Mouse (Mus musculus) heart, embryonic 13.5 days (tissue): ENCODE measurements around the gene Il6st. TPM values are rescaled to one million over a fixed set of nuclear protein-coding genes. Genes with fewer than 3 reads are reported as not detected.

Experiments
- ATAC-seq: fragments of 200-750 bp; cut with Nextera tagmentation; 2 replicates; pipeline ENCODE4 v1.8.0; 2017; ENCODE audit warnings: moderate TSS enrichment; ENCODE audit not compliant: insufficient number of reproducible peaks, low FRiP score, low TSS enrichment; ENCODE audit errors: extremely low read depth
- H3K27ac ChIP-seq: fragments of 300-500 bp; sonication (generic); replicated peaks from 2 replicates; pipeline ENCODE4 v1.5.1; 2015; ENCODE audit warnings: moderate library complexity, mild to moderate bottlenecking, inconsistent platforms
- H3K27me3 ChIP-seq: fragments of 300-500 bp; sonication (generic); replicated peaks from 2 replicates; pipeline ENCODE4 v1.6.1; 2015; ENCODE audit warnings: mild to moderate bottlenecking, inconsistent platforms
- H3K36me3 ChIP-seq: fragments of 300-500 bp; sonication (generic); 2 replicates; pipeline ENCODE4 v1.6.1; 2015; ENCODE audit warnings: mild to moderate bottlenecking, inconsistent platforms
- H3K4me1 ChIP-seq: fragments of 300-500 bp; sonication (generic); 2 replicates; pipeline ENCODE4 v1.6.1; 2015; ENCODE audit warnings: inconsistent platforms
- H3K4me2 ChIP-seq: fragments of 300-500 bp; sonication (generic); 2 replicates; pipeline ENCODE4 v1.6.1; 2015; ENCODE audit warnings: inconsistent platforms, mild to moderate bottlenecking, moderate library complexity
- H3K4me3 ChIP-seq: fragments of 300-500 bp; sonication (generic); 2 replicates; pipeline ENCODE4 v1.5.1; 2015; ENCODE audit warnings: moderate library complexity, mild to moderate bottlenecking, inconsistent platforms
- H3K9ac ChIP-seq: fragments of 300-500 bp; sonication (generic); 2 replicates; pipeline ENCODE4 v1.6.1; 2015; ENCODE audit warnings: inconsistent platforms, mild to moderate bottlenecking, moderate library complexity
- H3K9me3 ChIP-seq: fragments of 300-500 bp; sonication (generic); 2 replicates; pipeline ENCODE4 v1.6.1; 2016; ENCODE audit warnings: inconsistent platforms
- WGBS: fragments of 180-500 bp; shearing (Covaris S2); methylation state at CpG from one replicate; pipeline ENCODE4 v1.1.7; 2015; ENCODE audit warnings: mixed read lengths; 5-methylcytosine and 5-hydroxymethylcytosine counted together
- polyA plus RNA-seq: library from polyadenylated mRNA; unstranded; fragments of >200 nt; fragmentation: Nextera tagmentation; extraction: Ambion mirVana; gene quantifications from 2 replicates; pipeline ENCODE4 v1.2.1, GENCODE M21; 2015

The Il6st gene
- 42.1 TPM in 2 replicates for polyA plus RNA-seq

DNA sequence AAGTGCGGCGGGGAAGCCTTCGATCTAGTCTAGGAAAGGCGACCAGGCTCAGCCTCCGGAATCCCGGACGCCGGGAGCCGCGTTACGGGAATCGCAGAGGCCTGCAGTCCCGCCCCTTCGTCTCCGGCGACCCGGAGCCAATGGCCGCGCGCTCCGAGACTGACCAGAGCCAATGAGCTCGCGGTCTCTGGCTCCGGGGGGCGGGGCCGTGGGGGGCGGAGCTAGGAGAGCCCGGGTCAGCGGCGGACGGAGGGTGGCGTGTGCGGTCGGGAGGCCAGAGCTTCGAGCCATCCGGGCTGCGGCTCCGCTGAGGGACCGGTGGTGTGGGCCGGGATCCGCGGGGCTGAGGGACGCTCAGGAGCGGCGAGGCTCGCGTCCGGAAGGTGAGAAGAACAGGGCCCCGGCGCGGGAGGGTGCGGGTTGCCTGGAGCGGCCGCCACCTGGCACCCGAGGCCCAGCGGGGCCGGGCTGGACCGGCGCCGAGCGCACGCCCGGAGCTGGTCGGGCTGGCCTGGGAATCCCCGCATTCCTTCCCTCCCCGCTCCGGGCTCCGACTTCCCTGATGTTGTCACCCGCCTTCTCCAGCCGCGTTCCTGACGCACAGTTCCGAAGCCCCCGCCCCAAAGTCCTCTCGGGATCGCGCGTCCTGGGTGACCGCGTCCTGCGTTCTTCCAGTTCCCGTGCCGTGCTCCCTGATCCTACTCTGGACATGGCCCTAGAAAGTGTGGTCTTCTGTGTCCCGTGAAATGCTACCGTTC, at the start of gene Il6st:
Gene Il6st (plus strand): TSS at position 203 of the 758 bp plus-strand sequence.
- peak; percentile 100 for ATAC-seq
- Histone ChIP-seq H3K4me3 (peak within 1 kb of the TSS; percentile 77), H3K4me1 (peaks cover 52% of the 10 kb centered on the region), H3K27ac (peak within 1 kb of the TSS; percentile 93), H3K9ac (peak within 1 kb of the TSS; percentile 94), H3K36me3 (no peaks in the 10 kb centered on the region; the same call in 1 of the 2 replicates), H3K9me3 (no peaks in the 10 kb centered on the region), H3K27me3 (no peaks in the 10 kb centered on the region), H3K4me2 (peak within 1 kb of the TSS; percentile 84)
- WGBS, result under 1% methylated on average over 79 of the region's 85 CpGs

DNA sequence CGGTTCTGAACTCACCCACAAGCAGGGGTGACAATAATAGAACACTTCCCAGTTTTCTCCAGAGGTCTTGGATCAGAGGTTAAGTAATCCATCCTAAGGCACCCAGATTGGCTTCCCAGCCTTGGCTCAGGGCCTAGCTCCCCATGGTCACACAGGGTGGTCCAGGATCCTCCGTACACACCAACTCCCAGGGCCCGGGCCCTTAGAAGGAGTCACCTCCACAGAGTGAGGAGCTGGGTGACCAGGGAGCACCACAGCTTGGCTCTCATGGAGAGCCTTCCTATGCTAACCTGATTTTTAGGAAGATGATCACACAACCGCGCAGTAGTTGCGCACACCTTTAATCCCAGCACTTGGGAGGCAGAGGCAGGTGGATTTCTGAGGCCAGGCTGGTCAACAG, 48.0 kb upstream of the Il6st start:
- H3K4me2 ChIP-seq, result no peak overlapping the region

GRCm38 (mm10) chr13:112416410-112417162, 47.3 kb upstream of the Il6st start:
- peaks cover 26% of the 10 kb centered on the region for H3K4me1 ChIP-seq
- H3K9me3 ChIP-seq, result no peaks in the 10 kb centered on the region
- 25% methylated on average over 8 of the region's 8 CpGs for WGBS
- no peak overlapping the region for H3K9ac ChIP-seq
- H3K4me3 ChIP-seq, result no peak overlapping the region
- H3K4me2 ChIP-seq, result peak overlapping the region; percentile 32
- ATAC-seq, result no peak
- H3K27ac ChIP-seq, result peak overlapping the region; percentile 70
- no peaks in the 10 kb centered on the region for H3K36me3 ChIP-seq
- no peaks in the 10 kb centered on the region for H3K27me3 ChIP-seq

More for the DNA sequence above, 48.0 kb upstream of the Il6st start:
- no peaks in the 10 kb centered on the region for H3K36me3 ChIP-seq
- peaks cover 29% of the 10 kb centered on the region for H3K4me1 ChIP-seq
- peak overlapping the region; percentile 70 for H3K27ac ChIP-seq
- no peaks in the 10 kb centered on the region for H3K9me3 ChIP-seq
- 69% methylated on average over 6 of the region's 6 CpGs for WGBS
- no peak overlapping the region for H3K9ac ChIP-seq
- H3K4me3 ChIP-seq, result no peak overlapping the region
- no peak for ATAC-seq
- H3K27me3 ChIP-seq, result no peaks in the 10 kb centered on the region

GRCm38 (mm10) chr13:112417163-112417523, 46.7 kb upstream of the Il6st start:
- H3K9me3 ChIP-seq, result no peaks in the 10 kb centered on the region
- H3K4me3 ChIP-seq, result no peak overlapping the region
- peaks cover 28% of the 10 kb centered on the region for H3K4me1 ChIP-seq
- no peaks in the 10 kb centered on the region for H3K36me3 ChIP-seq
- H3K4me2 ChIP-seq, result peak overlapping the region; percentile 32
- no peak overlapping the region for H3K9ac ChIP-seq
- no peaks in the 10 kb centered on the region for H3K27me3 ChIP-seq
- peak overlapping the region; percentile 70 for H3K27ac ChIP-seq
- WGBS, result 33% methylated on average over 4 of the region's 4 CpGs
- ATAC-seq, result no peak

DNA sequence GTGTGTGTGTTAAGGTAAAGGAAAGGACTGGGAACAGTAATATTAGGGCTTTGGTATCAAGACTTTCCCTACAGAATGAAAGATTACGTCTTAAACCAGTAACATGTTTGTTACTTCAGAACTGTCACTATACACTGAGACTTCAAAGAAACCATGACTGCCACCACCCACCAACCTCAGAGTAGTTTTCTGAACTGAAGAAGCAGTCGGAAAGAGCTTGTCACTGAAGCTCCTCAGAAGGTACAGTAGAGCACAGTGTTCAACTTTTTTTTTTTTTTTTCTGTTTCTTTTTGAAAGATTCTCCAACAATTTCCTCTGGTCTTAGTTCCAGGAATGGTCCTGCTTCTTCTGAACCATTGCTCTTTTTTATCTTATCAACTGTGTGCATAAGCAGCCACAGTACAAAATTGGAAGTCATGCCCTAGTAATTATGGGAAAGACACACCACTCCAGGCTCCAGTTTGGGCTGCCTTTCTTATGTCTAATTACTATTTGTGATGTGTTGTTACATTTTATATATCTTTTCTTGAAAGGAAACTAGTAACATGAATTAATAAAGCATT, 45.9 kb upstream of the Il6st start:
- no peaks in the 10 kb centered on the region for H3K36me3 ChIP-seq
- no peak overlapping the region for H3K4me3 ChIP-seq
- H3K27me3 ChIP-seq, result no peaks in the 10 kb centered on the region
- WGBS, result 57% methylated on average over 2 of the region's 2 CpGs
- H3K9ac ChIP-seq, result no peak overlapping the region
- no peak for ATAC-seq
- peaks cover 30% of the 10 kb centered on the region for H3K4me1 ChIP-seq
- no peak overlapping the region for H3K27ac ChIP-seq
- H3K4me2 ChIP-seq, result no peak overlapping the region
- no peaks in the 10 kb centered on the region for H3K9me3 ChIP-seq

- no peak overlapping the region for H3K27ac ChIP-seq
- no peak for ATAC-seq
- H3K36me3 ChIP-seq, result no peaks in the 10 kb centered on the region
- H3K4me3 ChIP-seq, result no peak overlapping the region
- no peaks in the 10 kb centered on the region for H3K9me3 ChIP-seq
- no peaks in the 10 kb centered on the region for H3K27me3 ChIP-seq
- H3K9ac ChIP-seq, result no peak overlapping the region
- 87% methylated on average over 4 of the region's 4 CpGs for WGBS
- peaks cover 30% of the 10 kb centered on the region for H3K4me1 ChIP-seq
- H3K4me2 ChIP-seq, result no peak overlapping the region
Measured at GRCm38 (mm10) chr13:112418595-112418994, 45.3 kb upstream of the Il6st start.

DNA sequence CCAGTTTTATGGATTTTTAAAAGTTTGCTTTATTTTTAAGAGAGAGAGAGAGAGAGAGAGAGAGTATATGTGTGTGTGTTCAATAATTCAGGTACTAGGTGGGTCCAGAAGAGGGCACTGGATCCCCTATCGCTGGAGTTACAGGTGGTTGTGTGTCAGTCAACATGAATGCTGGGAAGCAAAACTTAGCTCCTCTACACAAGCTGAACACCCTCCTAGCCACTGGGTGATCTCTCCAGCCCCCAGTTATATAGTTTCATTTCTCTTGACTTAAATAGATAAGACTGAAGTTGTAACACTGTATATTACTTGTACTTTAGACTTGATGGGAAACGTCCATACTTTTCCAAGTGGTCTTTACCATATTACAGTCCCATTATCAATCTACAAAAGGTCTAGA, 39.7 kb upstream of the Il6st start:
- no peaks in the 10 kb centered on the region for H3K36me3 ChIP-seq
- peaks cover 36% of the 10 kb centered on the region for H3K4me1 ChIP-seq
- ATAC-seq, result no peak
- peak overlapping the region; percentile 53 for H3K4me2 ChIP-seq
- WGBS, result 63% methylated on average over 2 of the region's 2 CpGs
- no peak overlapping the region for H3K4me3 ChIP-seq
- peak overlapping the region; percentile 87 for H3K27ac ChIP-seq
- no peak overlapping the region for H3K9ac ChIP-seq
- H3K27me3 ChIP-seq, result no peaks in the 10 kb centered on the region
- no peaks in the 10 kb centered on the region for H3K9me3 ChIP-seq

GRCm38 (mm10) chr13:112424635-112425034, 39.2 kb upstream of the Il6st start:
- Histone ChIP-seq H3K4me1 (peaks cover 36% of the 10 kb centered on the region), H3K27me3 (no peaks in the 10 kb centered on the region), H3K4me3 (no peak overlapping the region), H3K4me2 (peak overlapping the region; percentile 53), H3K9me3 (no peaks in the 10 kb centered on the region), H3K9ac (no peak overlapping the region), H3K36me3 (no peaks in the 10 kb centered on the region), H3K27ac (peak overlapping the region; percentile 87)
- no peak for ATAC-seq
- WGBS, result 25% methylated on average over 7 of the region's 7 CpGs

- H3K9ac ChIP-seq, result peak overlapping the region; percentile 4; the same call in 1 of the 2 replicates
- H3K36me3 ChIP-seq, result no peaks in the 10 kb centered on the region
- 23% methylated on average over 8 of the region's 8 CpGs for WGBS
- no peaks in the 10 kb centered on the region for H3K27me3 ChIP-seq
- H3K4me3 ChIP-seq, result no peak overlapping the region
- H3K27ac ChIP-seq, result peak overlapping the region; percentile 87
- ATAC-seq, result peak; percentile 62; the same call in 1 of the 2 replicates
- H3K4me2 ChIP-seq, result peak overlapping the region; percentile 53
- no peaks in the 10 kb centered on the region for H3K9me3 ChIP-seq
- peaks cover 36% of the 10 kb centered on the region for H3K4me1 ChIP-seq
Measured at GRCm38 (mm10) chr13:112425181-112425654, 38.7 kb upstream of the Il6st start.

DNA sequence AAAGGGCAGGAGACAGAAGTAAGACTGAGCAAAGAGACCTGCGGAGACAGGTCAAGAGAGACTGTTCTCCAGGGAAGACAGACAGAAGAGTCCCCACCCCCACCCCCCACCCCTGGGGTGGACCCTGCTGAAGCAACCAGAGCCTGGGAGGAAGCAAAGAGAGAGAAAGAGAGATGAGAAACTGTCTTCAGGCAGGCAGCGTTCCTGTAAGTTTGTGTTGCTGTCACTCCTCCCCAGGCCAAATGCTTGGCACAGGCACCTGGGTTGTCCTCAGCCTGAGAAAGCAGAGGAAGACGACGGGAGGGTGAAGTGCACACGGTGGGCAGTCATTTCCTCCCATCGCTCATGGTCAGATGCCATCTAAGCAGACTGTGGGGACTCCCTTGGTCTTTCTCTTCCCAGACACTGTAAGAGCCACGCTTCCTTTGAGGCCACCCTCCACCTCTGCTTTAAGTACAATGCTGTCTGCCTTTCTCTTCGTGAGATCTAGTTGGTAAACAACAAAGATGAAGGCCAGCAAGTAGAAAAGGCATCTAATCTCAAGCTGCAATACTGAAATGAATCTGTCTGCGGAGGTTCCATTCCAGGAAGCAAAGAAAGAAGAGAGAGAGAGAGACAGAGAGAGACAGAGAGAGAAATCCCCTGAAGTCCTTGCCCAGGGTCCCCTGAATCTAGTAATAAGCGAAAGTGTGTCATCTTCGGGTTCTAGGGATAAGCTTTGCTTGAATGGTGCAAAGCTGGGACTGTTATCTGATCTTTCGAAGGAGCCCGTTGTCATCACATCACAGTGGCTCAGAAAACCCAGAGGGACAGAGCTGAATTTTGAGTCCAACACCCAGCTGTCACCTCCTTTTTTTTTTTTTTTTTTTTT, 37.4 kb upstream of the Il6st start:
- Histone ChIP-seq H3K27me3 (no peaks in the 10 kb centered on the region), H3K36me3 (no peaks in the 10 kb centered on the region), H3K9me3 (no peaks in the 10 kb centered on the region), H3K4me1 (peaks cover 36% of the 10 kb centered on the region), H3K4me3 (no peak overlapping the region), H3K9ac (peak overlapping the region; percentile 69), H3K4me2 (peak overlapping the region; percentile 24), H3K27ac (peak overlapping the region; percentile 87)
- ATAC-seq, result no peak
- 33% methylated on average over 13 of the region's 13 CpGs for WGBS
